Mouse (Mus musculus): ENCODE data around the gene Adcy6.

Adcy6 gene

GRCm38 (mm10) chr15:98628589-98629254 lies 18.8 kb upstream of the Adcy6 start:
- no peak for DNase-seq (ENCODE audit: low spot score)

DNA sequence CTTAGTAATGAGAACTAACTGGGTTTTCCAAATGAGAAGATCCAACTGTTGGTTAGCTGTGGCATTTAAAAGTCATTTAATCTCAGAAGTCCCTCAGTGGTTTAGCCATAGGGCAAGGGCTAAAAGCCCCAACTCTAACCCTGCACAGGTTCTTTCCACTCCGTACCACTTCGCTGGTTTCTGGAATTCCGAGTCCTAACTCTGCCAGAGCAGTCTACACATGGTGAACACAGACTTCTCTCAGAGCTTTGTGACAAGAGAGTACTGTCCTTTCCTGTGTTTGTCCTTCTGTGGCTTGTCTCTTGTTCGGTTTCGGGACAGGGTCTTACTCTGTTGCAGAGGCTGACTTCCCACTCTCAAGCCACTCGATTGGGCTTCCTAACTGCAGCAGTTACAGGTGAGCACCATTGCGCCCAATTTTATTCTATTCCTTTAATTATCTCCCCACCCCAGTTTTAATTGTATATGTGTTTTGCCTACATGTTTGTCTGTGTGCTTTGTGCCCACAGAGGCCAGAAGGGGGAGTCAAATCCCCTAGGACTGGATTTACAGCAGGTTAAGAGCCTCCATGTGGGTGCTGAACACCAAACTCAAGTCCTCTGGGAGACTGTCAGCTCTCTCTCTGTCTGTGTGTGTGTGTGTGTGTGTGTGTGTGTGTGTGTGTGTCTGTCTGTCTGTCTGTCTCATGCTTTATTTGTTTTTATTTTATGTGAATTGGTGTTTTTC lies 16.8 kb upstream of the Adcy6 start:
- no peak for DNase-seq (ENCODE audit: low spot score)

DNA sequence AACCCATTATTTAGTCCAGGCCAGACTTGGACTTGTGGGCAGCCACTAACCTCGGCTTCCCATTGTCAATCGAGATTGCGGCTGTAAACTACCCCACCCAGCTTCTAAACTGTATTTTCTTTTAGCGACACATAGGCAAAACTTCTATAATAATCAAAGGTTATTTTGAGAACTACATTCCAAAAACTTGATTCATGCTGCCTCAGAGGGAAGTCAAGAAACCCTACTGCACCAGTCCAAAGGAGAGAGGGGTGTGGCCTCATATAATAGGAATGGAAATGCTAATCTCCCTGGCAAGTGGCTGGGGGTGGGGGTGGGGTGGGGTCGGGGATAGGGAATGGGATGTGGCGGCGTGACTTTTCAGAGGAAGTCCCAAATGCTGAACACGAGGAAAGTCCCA lies 16.2 kb upstream of the Adcy6 start:
- DNase-seq (ENCODE audit: low spot score) = no peak

DNA sequence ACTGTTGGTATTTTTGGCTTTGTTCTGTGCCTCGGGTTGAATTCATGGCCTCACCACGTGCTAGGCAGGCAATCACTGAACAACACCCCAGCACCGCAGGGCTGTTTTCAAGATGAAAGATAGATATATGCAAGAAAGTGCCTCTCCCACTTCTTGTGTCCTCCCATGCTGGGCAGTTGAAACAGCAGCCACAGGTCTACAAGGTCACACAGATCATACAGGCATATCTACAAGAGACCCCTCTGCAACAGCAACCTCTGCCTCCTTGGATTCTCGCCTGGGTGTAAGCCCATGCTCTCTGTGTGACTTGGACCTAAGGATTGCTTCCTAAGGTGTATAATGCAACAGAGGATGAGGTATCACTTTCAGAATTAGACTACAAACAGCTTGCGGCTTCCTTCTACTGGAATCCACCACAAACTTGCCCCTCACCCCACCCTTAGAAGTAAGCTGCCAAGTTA lies 13.5 kb upstream of the Adcy6 start:
- DNase-seq (ENCODE audit: low spot score) = no peak

DNA sequence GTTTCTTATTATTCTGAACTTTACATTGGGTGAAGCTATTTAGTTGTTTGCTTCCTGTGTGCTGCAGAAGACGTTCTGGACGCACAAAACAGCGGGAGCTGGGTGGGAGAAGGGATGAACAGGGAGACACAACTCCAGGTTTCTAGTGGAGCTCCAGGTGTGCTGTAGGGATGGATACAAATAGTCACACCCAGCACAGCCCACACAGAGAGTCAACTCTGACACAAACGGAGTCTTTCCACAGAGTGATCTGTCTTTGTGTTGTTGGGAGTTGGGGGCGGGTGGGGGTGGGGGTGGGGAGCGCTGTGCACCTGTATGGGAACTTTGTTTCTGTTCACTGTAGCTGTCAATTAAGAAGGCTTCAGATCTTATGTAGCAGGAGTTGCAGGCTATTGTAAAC lies 12.8 kb upstream of the Adcy6 start:
- DNase-seq (ENCODE audit: low spot score) = no peak

GRCm38 (mm10) chr15:98622199-98622598 lies 12.3 kb upstream of the Adcy6 start:
- DNase-seq (ENCODE audit: low spot score) = no peak

- DNase-seq (ENCODE audit: low spot score) = peak; percentile 92
Observed at GRCm38 (mm10) chr15:98617176-98617537, 7.3 kb upstream of the Adcy6 start.

GRCm38 (mm10) chr15:98616362-98617175 lies 6.7 kb upstream of the Adcy6 start:
- peak; percentile 78 for DNase-seq (ENCODE audit: low spot score)

DNA sequence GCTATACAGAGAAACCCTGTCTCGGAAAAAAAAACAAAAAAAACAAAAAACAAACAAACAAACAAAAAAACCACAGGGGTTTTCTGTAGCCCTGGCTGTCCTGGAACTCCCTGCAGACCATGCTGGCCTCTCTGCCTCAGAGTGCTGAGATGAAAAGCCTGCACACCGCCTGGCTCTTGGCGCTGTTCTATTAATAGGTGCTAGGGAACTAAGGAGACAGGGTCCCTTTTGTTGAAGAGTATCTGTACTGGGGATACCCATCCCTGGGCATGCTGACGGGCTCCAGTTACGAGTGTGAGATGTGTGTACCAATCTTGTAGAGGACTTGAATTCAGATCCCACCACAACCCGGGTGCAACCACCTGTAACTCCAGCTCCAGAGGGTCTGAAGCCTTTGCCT lies 5.9 kb upstream of the Adcy6 start:
- no peak for DNase-seq (ENCODE audit: low spot score)

GRCm38 (mm10) chr15:98614971-98615370 lies 5.1 kb upstream of the Adcy6 start:
- DNase-seq (ENCODE audit: low spot score) = peak; percentile 52

GRCm38 (mm10) chr15:98614551-98614950 lies 4.7 kb upstream of the Adcy6 start:
- peak; percentile 87 for DNase-seq (ENCODE audit: low spot score)

DNA sequence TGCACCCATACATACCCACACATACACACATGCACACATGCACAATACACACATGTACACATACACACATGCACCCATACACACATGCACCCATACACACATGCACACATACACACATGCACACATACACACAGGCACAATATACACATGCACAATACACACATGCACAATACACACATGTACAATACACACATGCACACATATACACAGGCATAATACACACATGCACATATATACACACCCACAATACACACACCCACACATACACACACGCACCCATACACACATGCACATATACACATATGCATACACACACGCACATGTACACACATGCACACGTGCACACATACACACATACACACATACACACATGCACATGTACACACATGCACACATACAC lies 2.4 kb upstream of the Adcy6 start:
- no peak for DNase-seq (ENCODE audit: low spot score)

GRCm38 (mm10) chr15:98610131-98610633 lies 306 bp upstream of the Adcy6 start:
- peak; percentile 49 for DNase-seq (ENCODE audit: low spot score)

- DNase-seq (ENCODE audit: low spot score) = peak; percentile 59
Observed at GRCm38 (mm10) chr15:98608784-98609250, 1.1 kb downstream of the Adcy6 start.

DNA sequence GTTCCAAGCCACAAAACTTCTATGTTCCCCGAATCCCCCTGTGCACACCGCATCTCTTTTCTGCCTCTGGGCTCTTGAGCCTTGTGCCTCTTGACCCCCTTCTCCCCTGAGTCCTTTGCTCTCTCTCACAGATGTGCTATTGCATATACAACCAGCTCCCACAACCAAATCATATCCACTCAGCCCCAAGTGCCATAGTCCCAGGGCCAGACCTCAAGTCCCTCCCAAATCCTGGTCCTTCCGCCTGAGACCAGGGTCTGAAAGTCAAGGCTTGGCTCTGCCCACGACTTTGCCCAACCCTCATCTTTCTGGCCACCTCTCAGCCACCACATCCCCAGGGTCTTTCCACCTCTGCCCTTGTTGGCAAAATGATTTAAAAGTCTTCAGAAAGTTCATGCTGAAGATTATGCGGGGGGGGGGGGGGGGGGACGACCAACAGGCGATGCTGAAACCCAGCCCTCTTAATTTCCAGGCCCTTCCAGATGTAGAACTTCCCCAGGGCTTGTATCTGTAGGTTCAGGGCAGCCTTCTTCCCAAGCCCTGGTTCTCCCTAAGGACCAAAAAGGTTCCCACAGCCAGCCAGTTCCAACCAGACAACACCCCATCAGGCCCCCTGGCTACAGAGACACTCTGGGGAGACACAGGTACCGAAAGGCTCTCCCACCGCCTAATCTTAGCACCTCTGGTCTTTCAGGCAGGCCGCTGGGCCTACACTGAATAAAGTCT lies 1.7 kb downstream of the Adcy6 start:
- DNase-seq (ENCODE audit: low spot score) = peak; percentile 75

DNA sequence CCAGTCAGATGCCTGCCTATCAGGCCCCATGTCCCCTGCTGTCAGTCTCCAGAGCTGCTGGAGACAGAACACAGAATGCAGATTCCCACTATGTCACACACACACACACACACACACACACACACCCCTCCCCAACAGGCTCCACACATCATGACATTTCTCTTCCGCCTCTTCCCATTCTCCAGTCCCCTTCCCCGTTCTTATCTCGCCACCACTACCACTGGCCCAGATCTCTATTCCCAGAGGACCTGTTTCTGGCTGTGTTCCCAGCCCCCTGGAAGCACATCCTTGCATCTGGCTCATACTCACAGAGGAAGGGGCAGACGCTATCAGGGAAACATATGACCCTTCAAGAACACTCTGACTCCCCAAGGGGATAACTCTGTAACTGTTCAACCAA lies 2.3 kb downstream of the Adcy6 start:
- peak; percentile 98 for DNase-seq (ENCODE audit: low spot score)

DNA sequence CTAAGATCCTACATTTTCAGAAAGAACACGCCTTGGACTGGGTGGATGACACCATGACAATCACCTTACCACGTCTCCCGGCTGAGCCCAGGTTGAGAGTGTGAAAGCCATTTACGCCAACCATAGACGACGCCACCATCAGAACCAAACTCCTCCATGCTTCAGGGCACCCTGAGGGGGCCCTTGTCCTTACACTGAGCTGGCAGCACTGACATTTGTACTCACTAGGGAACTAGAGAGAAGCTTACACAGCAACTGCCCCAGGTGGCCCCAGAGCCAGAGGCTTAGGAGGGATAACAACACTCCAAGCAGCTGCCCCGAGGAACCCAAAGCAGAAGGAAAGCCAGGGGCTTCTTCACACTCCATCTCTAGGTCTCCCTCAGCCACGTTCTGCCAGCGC lies 3.1 kb downstream of the Adcy6 start:
- DNase-seq (ENCODE audit: low spot score) = peak; percentile 29

DNA sequence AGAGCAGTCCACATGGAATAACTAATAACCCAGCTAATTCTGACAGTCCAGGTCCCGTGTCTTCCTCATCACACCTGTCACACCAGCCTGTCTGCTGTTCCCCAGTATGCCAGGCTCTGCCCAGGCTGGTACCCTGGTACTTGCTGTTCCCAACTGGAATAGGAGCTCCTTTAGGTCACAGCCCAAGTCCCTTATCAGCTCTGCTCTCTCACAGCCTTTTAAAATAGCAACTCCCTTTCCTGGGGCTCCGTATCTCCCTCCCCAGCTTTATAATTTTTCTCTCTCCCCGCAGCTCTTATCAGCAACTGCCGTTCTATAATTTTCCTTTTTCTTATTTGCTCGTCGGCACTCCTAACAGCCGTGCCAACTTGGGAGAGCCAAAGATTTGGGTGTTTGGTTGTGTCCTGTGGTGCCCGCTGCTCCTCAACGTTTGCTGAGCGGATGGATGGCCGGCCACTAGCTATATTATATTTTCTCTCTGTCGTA lies 3.8 kb downstream of the Adcy6 start:
- no peak for DNase-seq (ENCODE audit: low spot score)

DNA sequence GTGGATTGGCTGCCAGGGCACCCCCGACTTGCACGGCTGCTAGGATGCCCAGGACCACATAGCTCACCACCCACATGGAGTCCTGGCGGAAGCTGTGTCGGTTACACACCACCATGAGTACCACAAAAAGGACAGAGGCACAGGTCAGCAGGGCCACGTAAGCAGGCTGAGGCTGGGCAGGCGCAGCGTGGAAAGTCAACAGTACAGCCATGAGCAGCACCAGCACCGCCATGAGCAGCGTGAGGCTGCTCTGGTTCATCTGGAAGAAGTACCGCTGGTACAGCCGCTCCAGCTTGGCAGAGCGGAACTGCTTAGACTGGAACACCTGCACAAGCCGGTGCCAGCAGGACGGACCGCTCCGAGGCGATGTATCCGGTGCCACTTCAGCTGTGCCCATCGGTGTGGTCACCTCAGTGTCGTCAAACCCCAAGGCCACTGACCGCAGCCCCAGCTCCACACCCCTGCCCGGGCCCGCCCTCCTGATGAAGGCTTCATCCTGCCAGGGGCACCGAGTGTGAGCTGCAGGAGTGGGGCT lies 5.8 kb downstream of the Adcy6 start:
- DNase-seq (ENCODE audit: low spot score) = no peak

DNA sequence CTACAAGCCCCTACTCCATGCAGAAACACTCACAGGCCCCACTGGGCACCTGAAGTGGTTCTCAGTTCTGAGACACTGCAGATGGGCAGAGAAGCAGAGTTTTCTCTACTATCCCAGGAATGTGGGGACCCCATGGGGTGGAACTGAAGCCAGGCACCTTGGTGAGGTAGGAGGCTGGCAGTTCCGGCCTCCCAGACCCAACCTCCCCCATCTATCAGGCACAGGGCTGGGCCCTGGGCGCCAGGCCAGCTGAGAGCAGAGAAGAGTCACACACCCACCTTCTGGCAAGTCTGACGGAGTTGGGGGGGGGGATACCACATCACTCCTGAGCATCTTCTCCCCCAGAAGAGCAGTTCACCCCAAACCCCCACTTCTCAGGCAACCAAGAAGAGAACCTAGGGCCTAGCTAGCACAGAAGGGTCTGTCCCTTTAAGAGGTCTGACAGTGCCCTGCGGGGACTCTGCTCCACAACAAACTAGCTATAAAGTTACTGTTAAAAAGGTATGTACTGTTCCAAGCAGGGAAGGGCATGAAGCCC lies 6.9 kb downstream of the Adcy6 start:
- DNase-seq (ENCODE audit: low spot score) = peak; percentile 46

Data from MN1 (cell line).